Mouse (Mus musculus) liver, adult 2 months (tissue): ENCODE results near the gene Cask.

Experiments used
- CTCF ChIP-seq: fragments of 200-500 bp; IDR thresholded peaks from 2 replicates; pipeline ENCODE4 v1.5.1; 2011; ENCODE audit warnings: low read depth, low read length, control low read depth
- POLR2A ChIP-seq: fragments of 200-500 bp; IDR thresholded peaks from 2 replicates; pipeline ENCODE4 v1.6.1; 2011; ENCODE audit warnings: low read length, control low read depth; ENCODE audit not compliant: insufficient read depth; ENCODE audit errors: extremely low read depth

DNA sequence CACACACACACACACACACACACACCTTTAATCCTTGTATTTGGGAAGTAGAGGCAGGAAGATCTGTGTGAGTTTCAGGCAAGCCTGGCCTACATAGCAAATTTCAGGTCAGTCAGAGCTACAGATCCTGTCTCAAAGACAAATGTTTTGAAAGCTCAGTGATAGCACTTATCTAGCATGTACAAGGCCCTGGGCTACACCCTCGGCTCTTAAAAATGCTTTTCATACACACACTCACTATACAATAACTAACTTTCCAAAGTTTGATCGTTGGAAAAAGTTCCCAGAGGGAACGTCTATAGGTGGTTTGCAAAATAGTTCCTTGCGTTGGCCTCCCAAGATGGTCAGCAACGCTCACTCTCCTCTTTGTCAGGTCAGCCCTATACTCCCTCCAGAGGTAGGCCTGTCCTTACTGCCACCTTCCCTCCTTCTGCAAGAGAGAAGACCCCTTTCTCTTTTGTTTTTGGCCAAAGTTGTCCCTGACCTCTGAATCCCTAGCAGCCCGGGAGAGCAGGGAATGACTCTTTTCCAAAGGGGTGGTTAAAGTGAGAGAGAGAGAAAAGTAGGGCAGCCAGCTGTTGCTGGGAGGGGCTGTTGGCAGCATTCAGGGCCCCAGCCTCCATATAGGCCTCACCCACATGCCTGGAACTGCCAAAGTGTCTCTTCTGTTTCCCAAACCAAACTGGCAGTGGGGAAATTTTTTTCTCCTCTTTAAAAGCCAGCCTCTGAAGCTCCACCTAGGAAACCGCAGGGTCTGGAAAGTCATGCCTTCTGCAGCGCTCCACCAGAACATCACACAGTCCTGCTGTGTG, 356.1 kb downstream of the Cask start:
- TF ChIP-seq CTCF: no peak
- no peak for TF ChIP-seq POLR2A
